Mouse (Mus musculus) midbrain, embryonic 14.5 days (tissue): ENCODE data around the gene Olfr508. TPM values are rescaled to one million over a fixed set of nuclear protein-coding genes. Genes with fewer than 3 reads are reported as not detected.

Source experiments
- ATAC-seq: fragments of 200-750 bp; cut with Nextera tagmentation; 2 replicates; pipeline ENCODE4 v1.8.0; 2017; ENCODE audit warnings: moderate number of reproducible peaks, moderate library complexity; ENCODE audit not compliant: low FRiP score, low TSS enrichment
- DNase-seq: peaks from one replicate; pipeline ENCODE4 v3.0.0-alpha.2; 2015
- H3K27ac ChIP-seq: fragments of 300-500 bp; sonication (generic); replicated peaks from 2 replicates; pipeline ENCODE4 v1.5.1; 2014; ENCODE audit warnings: mild to moderate bottlenecking, low read depth, low read length, moderate library complexity
- H3K27me3 ChIP-seq: fragments of 300-500 bp; sonication (generic); 2 replicates; pipeline ENCODE4 v1.6.1; 2014; ENCODE audit warnings: low read length, control low read depth, mixed read lengths; ENCODE audit not compliant: control insufficient read depth, insufficient read depth
- H3K36me3 ChIP-seq: fragments of 300-500 bp; sonication (generic); 2 replicates; pipeline ENCODE4 v1.6.1; 2014; ENCODE audit warnings: low read length, control low read depth; ENCODE audit not compliant: control insufficient read depth, insufficient read depth
- H3K4me1 ChIP-seq: fragments of 300-500 bp; sonication (generic); 2 replicates; pipeline ENCODE4 v1.6.1; 2014; ENCODE audit warnings: mild to moderate bottlenecking, antibody characterized with exemption, low read length, control low read depth; ENCODE audit not compliant: control insufficient read depth, insufficient read depth
- H3K4me2 ChIP-seq: fragments of 300-500 bp; sonication (generic); 2 replicates; pipeline ENCODE4 v1.6.1; 2014; ENCODE audit warnings: mild to moderate bottlenecking, low read length, moderate library complexity
- H3K4me3 ChIP-seq: fragments of 300-500 bp; sonication (generic); replicated peaks from 2 replicates; pipeline ENCODE4 v1.5.1; 2014; ENCODE audit warnings: low read depth, low read length
- H3K9ac ChIP-seq: fragments of 300-500 bp; sonication (generic); replicated peaks from 2 replicates; pipeline ENCODE4 v1.6.1; 2014; ENCODE audit warnings: mild to moderate bottlenecking, low read length, moderate library complexity
- H3K9me3 ChIP-seq: fragments of 300-500 bp; sonication (generic); 2 replicates; pipeline ENCODE4 v1.6.1; 2016; ENCODE audit warnings: low read length, control low read depth, mixed read lengths; ENCODE audit not compliant: control insufficient read depth
- WGBS: fragments of 180-500 bp; shearing (Covaris S2); extraction: QIAGEN DNeasy Blood & Tissue Kit; methylation state at CpG from one replicate; pipeline ENCODE4 v1.1.7; 2014; 5-methylcytosine and 5-hydroxymethylcytosine counted together
- polyA plus RNA-seq: library from polyadenylated mRNA; unstranded; fragments of >200 nt; fragmentation: Nextera tagmentation; extraction: Ambion mirVana; gene quantifications from 2 replicates; pipeline ENCODE4 v1.2.1, GENCODE M21; 2014

The Olfr508 gene
- polyA plus RNA-seq, 1 experiment from 2014 or later, result not detected

DNA sequence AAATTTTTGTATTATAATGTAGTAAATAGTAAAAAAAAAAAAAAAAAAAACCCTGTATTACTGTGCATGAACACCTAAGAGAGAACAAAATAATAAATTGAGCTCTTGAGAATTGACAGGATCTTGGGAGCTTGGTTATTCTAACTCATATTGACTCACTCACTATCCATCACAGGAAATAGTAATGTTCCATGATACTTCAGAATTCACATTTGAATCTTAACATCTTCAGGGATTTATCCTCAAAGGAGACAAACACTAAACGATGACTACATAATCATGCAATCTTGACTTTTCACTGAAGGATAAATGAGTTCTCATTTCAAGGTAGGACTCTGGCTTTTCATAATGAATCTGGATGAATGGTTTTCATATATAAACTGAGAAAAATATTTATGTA, 36.3 kb downstream of the Olfr508 start, which contains the start of gene Olfr510:
Gene Olfr510, plus strand, starts transcription at position 301 of the 400 bp plus-strand sequence.
- Histone ChIP-seq H3K4me1 (no peaks in the 10 kb centered on the region), H3K9ac (no peak within 1 kb of the TSS), H3K27ac (no peak within 1 kb of the TSS), H3K4me2 (no peak within 1 kb of the TSS), H3K4me3 (no peak within 1 kb of the TSS), H3K36me3 (no peaks in the 10 kb centered on the region), H3K27me3 (no peaks in the 10 kb centered on the region), H3K9me3 (no peaks in the 10 kb centered on the region)
- no peak for ATAC-seq
- no peak for DNase-seq
- WGBS, result 96% methylated on average over 1 of the region's 1 CpGs

DNA sequence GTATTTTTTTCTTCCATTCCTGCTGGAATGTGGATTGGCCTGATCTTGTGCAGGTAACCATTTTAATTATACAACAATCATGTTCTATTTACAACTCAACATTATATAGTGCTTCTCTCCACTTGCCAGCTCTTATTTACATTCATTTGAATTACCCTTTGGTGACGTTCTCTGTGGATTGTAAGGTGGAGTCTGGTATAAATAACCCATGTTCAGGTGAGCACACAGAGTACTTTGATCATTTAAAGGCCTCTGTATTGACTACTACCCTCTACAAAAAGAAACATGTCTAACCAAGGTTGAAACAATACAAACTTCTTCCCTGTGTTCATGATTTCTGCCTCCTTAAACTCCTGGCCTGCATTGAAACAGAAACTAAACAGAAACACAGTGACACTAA, 41.3 kb downstream of the Olfr508 start:
- Histone ChIP-seq H3K36me3 (no peaks in the 10 kb centered on the region), H3K4me2 (no peak overlapping the region), H3K27me3 (no peaks in the 10 kb centered on the region), H3K27ac (no peak overlapping the region), H3K9ac (no peak overlapping the region), H3K9me3 (no peaks in the 10 kb centered on the region), H3K4me1 (no peaks in the 10 kb centered on the region), H3K4me3 (no peak overlapping the region)
- ATAC-seq (no peak), DNase-seq (no peak)
- 80% methylated on average over 1 of the region's 1 CpGs for WGBS

DNA sequence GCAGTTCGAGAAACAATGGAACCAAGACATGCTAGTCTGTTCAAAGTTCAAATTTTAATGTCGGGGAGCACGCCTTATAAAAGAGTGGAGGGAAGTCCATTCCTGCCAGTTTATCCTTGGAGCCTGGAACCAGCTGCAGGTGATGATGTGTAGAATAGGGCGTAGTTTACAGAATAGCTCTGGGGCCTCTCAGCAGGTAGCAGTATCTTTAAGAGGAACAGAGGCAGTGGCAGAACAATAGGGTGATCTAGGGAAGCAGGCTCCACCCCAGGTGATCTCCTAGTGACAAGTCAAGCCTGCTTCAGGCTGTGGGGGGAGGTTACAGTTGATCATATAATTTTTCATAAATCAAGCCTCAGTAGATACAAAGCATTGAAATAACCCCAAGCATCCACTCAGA, 49.1 kb downstream of the Olfr508 start:
- no peaks in the 10 kb centered on the region for H3K36me3 ChIP-seq
- H3K4me3 ChIP-seq, result no peak overlapping the region
- no peaks in the 10 kb centered on the region for H3K9me3 ChIP-seq
- DNase-seq (no peak), ATAC-seq (no peak)
- H3K4me1 ChIP-seq, result no peaks in the 10 kb centered on the region
- no peak overlapping the region for H3K27ac ChIP-seq
- no peak overlapping the region for H3K4me2 ChIP-seq
- WGBS, result 85% methylated on average over 4 of the region's 4 CpGs
- no peaks in the 10 kb centered on the region for H3K27me3 ChIP-seq
- no peak overlapping the region for H3K9ac ChIP-seq

Other genes starting within 250 kb of the Olfr508 start
- not detected in 2 replicates for gene Olfr495, start 236.8 kb upstream of the Olfr508 start, polyA plus RNA-seq
- gene Olfr497, start 209.6 kb upstream of the Olfr508 start, polyA plus RNA-seq, result not detected in 2 replicates
- gene Olfr498, start 164.7 kb upstream of the Olfr508 start, polyA plus RNA-seq, result not detected in 2 replicates
- gene Olfr502, start 104.9 kb upstream of the Olfr508 start, polyA plus RNA-seq, result not detected in 2 replicates
- gene Olfr503, start 85.5 kb upstream of the Olfr508 start, polyA plus RNA-seq, result not detected in 2 replicates
- not detected in 2 replicates for gene Olfr504, start 64.2 kb upstream of the Olfr508 start, polyA plus RNA-seq
- gene Olfr506, start 19.2 kb upstream of the Olfr508 start, polyA plus RNA-seq, result not detected in 2 replicates
- not detected in 2 replicates for gene Olfr507, start 8.2 kb upstream of the Olfr508 start, polyA plus RNA-seq
- 0.05 TPM in 1 of 2 replicates, not detected in the other for gene Olfr509, start 21.9 kb downstream of the Olfr508 start, polyA plus RNA-seq
- not detected in 2 replicates for gene Olfr510, start 36.4 kb downstream of the Olfr508 start, polyA plus RNA-seq
- gene Olfr512, start 83.3 kb downstream of the Olfr508 start, polyA plus RNA-seq, result not detected in 2 replicates
- not detected in 2 replicates for gene Olfr513, start 121.0 kb downstream of the Olfr508 start, polyA plus RNA-seq
- gene Olfr514, start 196.0 kb downstream of the Olfr508 start, polyA plus RNA-seq, result not detected in 2 replicates
- gene Olfr516, start 220.5 kb downstream of the Olfr508 start, polyA plus RNA-seq, result not detected in 2 replicates
- not detected in 2 replicates for gene Olfr517, start 242.4 kb downstream of the Olfr508 start, polyA plus RNA-seq